Mouse (Mus musculus) urinary bladder, adult 18-20 months (tissue): ENCODE measurements around the gene Fank1.

Experiments
- DNase-seq, 2 experiments: peaks; one replicate each; pipeline ENCODE4 v3.0.0; 2022; ENCODE audit warnings: low spot score in 2 of 2, mixed read lengths in 2 of 2

The Fank1 gene

DNA sequence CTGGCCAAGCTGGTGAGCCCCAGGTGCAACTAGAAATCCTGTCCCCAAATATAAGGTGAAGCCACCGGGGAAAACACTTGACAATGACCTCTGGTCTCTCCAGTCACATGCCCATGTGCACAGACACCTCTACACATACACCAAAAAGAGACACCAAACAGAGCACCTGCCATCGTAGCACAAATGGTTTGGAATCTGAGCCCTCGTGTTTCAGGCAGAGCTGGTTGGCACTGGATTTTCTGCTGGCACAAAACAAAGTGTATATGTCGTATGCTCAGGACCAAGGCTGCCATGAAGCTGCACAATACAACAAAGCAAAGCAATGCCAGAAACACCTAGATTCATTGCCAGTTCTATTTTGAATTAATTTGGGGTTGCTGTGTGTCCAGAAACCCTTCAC, 8.6 kb upstream of the Fank1 start:
- DNase-seq, result no peak

GRCm38 (mm10) chr7:133768517-133768916, 8.1 kb upstream of the Fank1 start:
- DNase-seq, result no peak

- DNase-seq, result no peak
Measured at GRCm38 (mm10) chr7:133775179-133775578, 1.5 kb upstream of the Fank1 start.

- peak in 1 of 2 experiments; percentile 2 for DNase-seq
Measured at GRCm38 (mm10) chr7:133775796-133776625, 650 bp upstream of the Fank1 start.

DNA sequence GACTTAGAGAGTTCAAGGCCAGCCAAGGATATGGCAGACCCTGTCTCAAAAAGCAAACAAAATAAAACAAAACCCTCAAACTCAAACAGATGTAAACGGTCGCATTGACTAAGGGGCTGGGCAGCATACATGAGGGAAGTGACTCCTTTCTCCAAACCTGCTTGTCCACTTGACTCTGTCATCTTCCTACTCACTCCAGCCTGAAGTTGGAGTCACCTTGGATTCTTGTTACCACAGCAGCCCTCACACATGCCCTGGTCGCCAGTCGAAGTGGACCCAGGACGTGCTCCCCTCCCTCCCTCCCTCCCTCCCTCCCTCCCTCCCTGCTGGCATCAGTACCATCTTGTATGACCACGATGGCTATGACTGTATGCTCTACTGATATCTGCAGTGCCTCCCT, 4.9 kb downstream of the Fank1 start:
- DNase-seq, result no peak

DNA sequence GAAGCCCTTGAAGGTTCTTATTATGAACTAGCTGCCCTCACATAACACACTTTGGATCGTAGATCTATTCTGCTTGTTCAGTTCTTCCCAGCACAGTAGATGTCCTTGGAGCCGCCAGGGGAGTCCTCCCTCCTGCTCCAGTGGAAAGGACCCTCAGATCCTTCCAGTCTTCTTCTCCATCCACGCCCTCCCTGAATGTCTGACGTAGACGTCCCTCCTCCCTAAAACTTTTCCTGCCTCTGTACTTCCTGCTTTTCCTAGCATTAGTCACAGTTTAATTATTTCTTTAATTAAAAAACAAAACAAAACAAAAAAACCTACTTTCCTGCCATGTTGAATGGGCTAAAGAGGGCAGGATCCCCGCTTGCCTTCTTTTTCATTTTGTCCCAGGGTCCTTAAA, 5.3 kb downstream of the Fank1 start:
- DNase-seq, result no peak

GRCm38 (mm10) chr7:133782717-133783435, 6.2 kb downstream of the Fank1 start, which contains the start of gene Dhx32:
Gene Dhx32, minus strand, starts transcription at chr7:133782726.
- DNase-seq, result peak; percentile 46 to 80

DNA sequence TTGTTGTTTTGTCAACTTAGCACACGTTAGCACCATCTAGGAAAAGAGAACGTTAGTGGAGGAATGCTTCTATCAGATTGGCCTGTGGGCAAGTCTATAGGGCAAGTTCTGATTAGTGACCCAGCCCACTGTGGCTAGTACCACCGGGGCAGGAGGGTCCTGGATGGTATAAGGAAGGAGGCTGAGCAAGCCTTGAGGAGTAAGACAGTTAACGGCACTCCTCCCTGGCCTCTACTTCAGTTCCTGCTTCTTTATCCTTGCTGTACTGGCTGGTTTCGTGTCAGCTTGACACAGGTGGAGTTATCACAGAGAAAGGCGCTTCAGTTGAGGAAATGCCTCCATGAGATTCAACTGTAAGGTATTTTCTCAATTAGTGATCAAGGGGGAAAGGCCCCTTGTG, 10.9 kb downstream of the Fank1 start:
- no peak for DNase-seq

- no peak for DNase-seq
Measured at GRCm38 (mm10) chr7:133788147-133788546, 11.5 kb downstream of the Fank1 start.

DNA sequence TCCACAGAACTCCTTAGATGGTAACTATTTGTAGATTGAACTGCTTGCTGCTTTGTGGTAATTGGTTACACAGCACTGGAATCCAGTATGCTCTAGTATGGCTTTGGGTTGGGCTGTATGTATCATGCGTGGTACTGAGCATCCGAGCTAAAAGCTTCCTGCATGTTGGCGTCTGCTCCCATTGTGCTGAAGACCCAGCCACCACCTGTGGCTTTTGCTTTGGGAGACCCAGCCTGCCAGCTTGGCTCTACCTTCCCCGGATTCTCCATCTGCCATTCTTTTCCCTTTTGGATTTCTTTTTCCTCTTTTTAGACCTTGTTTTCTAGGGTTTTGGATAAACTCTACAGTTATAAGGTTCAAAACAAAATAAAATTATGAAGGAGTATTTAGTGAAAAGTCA, 13.5 kb downstream of the Fank1 start:
- no peak for DNase-seq

DNA sequence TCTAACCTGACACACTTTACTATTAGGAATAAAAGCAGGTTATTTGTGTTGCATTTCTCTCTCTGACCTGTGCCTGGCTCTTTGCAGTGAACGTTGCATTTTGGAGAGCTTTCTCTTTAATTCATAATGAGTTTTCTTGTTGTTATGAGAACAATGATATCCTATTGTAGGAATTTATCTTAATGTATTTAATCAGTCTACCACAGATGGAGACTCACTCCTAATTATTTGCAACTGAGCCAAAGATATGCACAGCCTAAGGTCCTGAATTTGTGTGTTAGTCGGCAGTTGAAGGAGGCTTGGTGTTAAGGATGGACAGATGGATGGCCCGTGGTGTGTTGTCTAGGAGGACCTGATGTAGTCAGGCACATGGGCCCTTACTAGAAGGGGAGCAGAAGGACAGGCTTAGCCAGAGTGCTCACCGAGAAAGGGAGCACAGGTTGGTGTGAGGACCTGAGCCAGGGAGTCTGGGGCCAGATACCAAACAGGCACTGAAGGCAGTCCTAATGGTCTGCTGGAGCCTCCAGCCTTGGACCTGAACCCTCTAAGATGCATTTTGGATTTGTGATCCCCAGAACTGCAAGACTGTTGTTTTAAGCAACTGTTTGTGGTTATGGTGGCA, 14.1 kb downstream of the Fank1 start:
- DNase-seq, result no peak

DNA sequence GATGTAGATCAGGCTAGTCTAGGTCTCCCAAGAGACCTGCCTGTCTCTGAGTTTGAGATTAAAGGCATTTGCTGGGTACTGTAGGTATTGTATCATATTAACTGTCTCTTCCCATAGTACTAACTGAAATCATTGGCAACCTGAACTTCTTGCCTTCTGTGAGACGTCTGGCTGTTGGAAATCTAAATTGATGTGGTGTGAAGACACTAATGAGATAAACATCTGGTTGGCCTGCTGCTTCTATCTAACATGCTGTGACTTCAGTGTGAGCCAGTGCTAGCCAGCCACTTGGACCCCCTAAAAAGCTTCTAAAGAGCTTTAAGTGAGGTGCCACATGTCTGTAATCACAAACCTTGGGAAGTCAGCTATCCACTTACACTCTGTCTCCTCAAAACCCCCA, 16.1 kb downstream of the Fank1 start:
- no peak for DNase-seq

- DNase-seq, result peak; percentile 14 to 22
Measured at GRCm38 (mm10) chr7:133793248-133794131, 16.8 kb downstream of the Fank1 start.

DNA sequence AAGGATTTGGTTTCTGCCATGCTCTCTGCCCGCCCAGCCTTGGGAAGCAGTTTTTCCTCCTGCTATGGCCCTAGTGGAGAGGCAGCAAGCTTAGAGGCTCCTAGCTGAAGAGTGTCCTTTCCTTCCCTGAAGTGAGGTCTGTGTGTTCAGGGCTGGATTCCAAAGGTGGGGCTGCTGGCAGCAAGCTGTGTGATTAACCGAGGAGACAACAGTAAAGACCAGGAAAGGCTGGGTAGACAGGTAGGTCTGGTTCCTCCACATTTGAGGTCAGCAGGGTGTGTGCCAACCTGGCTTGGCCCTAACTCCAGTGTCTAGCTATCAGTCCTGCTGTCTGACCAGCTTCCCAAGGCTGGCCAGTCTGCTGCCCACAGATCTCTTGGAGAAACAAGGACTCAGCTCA, 18.1 kb downstream of the Fank1 start:
- peak; percentile 57 to 80 for DNase-seq

- no peak for DNase-seq
Measured at GRCm38 (mm10) chr7:133799928-133800327, 23.3 kb downstream of the Fank1 start.

GRCm38 (mm10) chr7:133801823-133802222, 25.2 kb downstream of the Fank1 start:
- no peak for DNase-seq

- peak; percentile 41 to 63 for DNase-seq
Measured at GRCm38 (mm10) chr7:133805614-133806175, 29.0 kb downstream of the Fank1 start.

DNA sequence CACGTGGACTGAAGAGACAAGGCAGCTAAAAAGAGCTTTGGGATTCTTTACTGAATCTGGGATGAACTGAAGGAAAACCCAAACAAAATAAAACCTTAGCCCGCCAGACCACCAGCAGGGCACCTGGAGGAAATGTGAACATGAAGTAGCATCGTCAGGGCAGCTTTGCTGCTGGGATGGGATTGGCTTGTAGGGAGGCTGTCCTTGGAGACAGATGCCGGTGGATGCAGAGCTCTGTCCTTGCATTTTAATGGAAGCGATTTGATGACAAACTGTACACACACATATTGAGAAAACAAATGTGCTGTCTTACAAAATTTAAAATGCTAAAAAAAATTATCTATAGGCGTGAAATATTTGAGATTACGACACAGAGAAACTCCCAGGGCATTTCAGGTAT, 36.3 kb downstream of the Fank1 start:
- no peak for DNase-seq

- no peak for DNase-seq
Measured at GRCm38 (mm10) chr7:133813331-133813730, 36.7 kb downstream of the Fank1 start.

DNA sequence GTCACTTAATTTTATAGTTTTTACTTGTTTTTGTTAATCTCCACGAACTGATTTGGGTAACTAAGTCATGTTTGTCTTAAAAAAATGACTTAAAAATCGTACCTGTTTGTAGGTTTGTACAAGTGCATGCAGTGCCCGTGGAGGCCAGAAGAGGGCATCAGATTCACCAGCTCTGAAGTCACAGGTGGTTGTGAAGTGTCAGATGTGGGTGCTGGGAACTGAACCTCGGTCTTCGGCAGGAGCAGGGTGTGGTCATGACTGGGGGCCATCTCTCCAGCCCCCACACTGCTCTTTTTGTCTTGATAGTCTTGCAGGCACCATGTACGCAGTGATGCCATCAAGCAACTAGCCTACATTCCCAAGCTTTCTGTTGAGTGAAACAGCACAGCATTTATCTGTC, 47.1 kb downstream of the Fank1 start:
- no peak for DNase-seq

GRCm38 (mm10) chr7:133824579-133824978, 47.9 kb downstream of the Fank1 start:
- no peak for DNase-seq
